Mouse (Mus musculus) cerebellum, adult 11 months (tissue): Measurements from ENCODE around the gene Slc4a3.

Source experiments
- DNase-seq: peaks from one replicate; pipeline ENCODE4 v3.0.0; 2022

Slc4a3 gene

GRCm38 (mm10) chr1:75545965-75546956 lies at the start of gene Slc4a3:
TSS of gene Slc4a3 (plus strand) at chr1:75546266.
- DNase-seq = peak; percentile 75

GRCm38 (mm10) chr1:75498897-75499296 lies 47.2 kb upstream of the Slc4a3 start:
- DNase-seq = no peak

GRCm38 (mm10) chr1:75499441-75499840 lies 46.6 kb upstream of the Slc4a3 start:
- no peak for DNase-seq

- DNase-seq = no peak
Measured at GRCm38 (mm10) chr1:75501905-75502304, 44.2 kb upstream of the Slc4a3 start.

GRCm38 (mm10) chr1:75502945-75503650 lies 43.0 kb upstream of the Slc4a3 start:
- no peak for DNase-seq

- no peak for DNase-seq
Measured at GRCm38 (mm10) chr1:75503651-75503980, 42.5 kb upstream of the Slc4a3 start.

GRCm38 (mm10) chr1:75504256-75505045 lies 41.6 kb upstream of the Slc4a3 start:
- no peak for DNase-seq

GRCm38 (mm10) chr1:75505159-75505955 lies 40.7 kb upstream of the Slc4a3 start:
- DNase-seq = peak; percentile 86

GRCm38 (mm10) chr1:75505956-75506831 lies 39.9 kb upstream of the Slc4a3 start, which contains the start of gene Obsl1:
TSS of gene Obsl1 (minus strand) at chr1:75506452.
- peak; percentile 48 for DNase-seq

- no peak for DNase-seq
Measured at GRCm38 (mm10) chr1:75507006-75507405, 39.1 kb upstream of the Slc4a3 start, which contains the start of gene Inha. TSS of gene Inha (plus strand) at chr1:75507077.

- DNase-seq = no peak
Measured at GRCm38 (mm10) chr1:75509586-75509985, 36.5 kb upstream of the Slc4a3 start.

GRCm38 (mm10) chr1:75510154-75510553 lies 35.9 kb upstream of the Slc4a3 start:
- no peak for DNase-seq

GRCm38 (mm10) chr1:75511437-75512210 lies 34.4 kb upstream of the Slc4a3 start:
- DNase-seq = no peak

- no peak for DNase-seq
Measured at GRCm38 (mm10) chr1:75512550-75512949, 33.5 kb upstream of the Slc4a3 start.

- no peak for DNase-seq
Measured at GRCm38 (mm10) chr1:75516703-75517380, 29.2 kb upstream of the Slc4a3 start.

GRCm38 (mm10) chr1:75517984-75518383 lies 28.1 kb upstream of the Slc4a3 start:
- DNase-seq = no peak

GRCm38 (mm10) chr1:75518427-75518826 lies 27.6 kb upstream of the Slc4a3 start:
- no peak for DNase-seq

GRCm38 (mm10) chr1:75519576-75519975 lies 26.5 kb upstream of the Slc4a3 start:
- no peak for DNase-seq

GRCm38 (mm10) chr1:75521321-75522031 lies 24.6 kb upstream of the Slc4a3 start, which contains the start of gene Stk11ip:
TSS of gene Stk11ip (plus strand) at chr1:75521529.
- DNase-seq = peak; percentile 84
